Comparison of ENCODE assay signal across 8 mouse cellular contexts in the genomic region with DNA sequence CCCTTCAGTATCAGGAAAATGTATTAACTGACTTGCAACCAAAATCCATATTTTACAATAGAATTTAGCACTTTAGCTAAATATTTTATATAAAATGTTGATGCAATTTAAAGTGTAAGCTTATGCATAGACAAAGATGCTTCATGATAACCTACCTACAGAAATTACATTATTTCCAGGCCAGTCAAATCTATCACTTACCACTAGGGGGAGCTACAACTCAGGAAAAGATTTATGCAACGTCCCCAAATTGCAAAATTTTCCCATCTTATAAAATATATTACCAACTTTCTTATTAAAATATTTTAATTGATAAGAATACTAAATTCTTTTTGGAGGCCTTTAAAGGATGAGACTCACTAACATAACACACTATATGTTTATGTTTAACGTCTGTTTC.
DNase-seq lines count a peak whose midpoint lies in the region; TF ChIP-seq lines count a peak whose summit lies in the region.

No protein-coding gene starts in this region.

- H3K9ac ChIP-seq in ES-E14 (ENCODE audit: insufficient read depth, low read depth, low read length, poor library complexity, severe bottlenecking): no peak overlapping the region

- in situ Hi-C loops in ES-E14 (cut with MboI; ENCODE audit: low sequenced_read_pairs in 2 of 2, unreplicated experiment in 2 of 2): no loop called here

- H3K9me3 ChIP-seq in ES-E14 (ENCODE audit: control insufficient read depth, insufficient read depth, low read depth, low read length): no peaks in the 10 kb centered on the region

- H3K27ac ChIP-seq in ES-E14 (ENCODE audit: insufficient read depth, low read depth, low read length, poor library complexity, severe bottlenecking): no peak overlapping the region

- H3K4me1 ChIP-seq in ES-E14 (ENCODE audit: control insufficient read depth in 2 of 2, insufficient read depth in 2 of 2, low read length in 2 of 2, poor library complexity in 1 of 2): no peaks in the 10 kb centered on the region

- DNase-seq in adrenal gland, postnatal 14 days: peak; percentile 44
- DNase-seq in adrenal gland, adult 8-10 months: no peak
- DNase-seq in layer of hippocampus, adult 11-12 months (ENCODE audit: low spot score): peak; percentile 29
- no peak for DNase-seq in layer of hippocampus, postnatal 25 days (ENCODE audit: extremely low spot score in 1 of 2, low spot score in 1 of 2)
- peak; percentile 21 for DNase-seq in ES-E14 (ENCODE audit: low read depth, low spot score)
- DNase-seq in induced T-regulatory cell, adult 2 months (ENCODE audit: low read depth): peak; percentile 63
- no peak for DNase-seq in spleen, adult 18-20 months
- DNase-seq in thymus, adult 18-20 months: no peak

- H3K4me3 ChIP-seq in ES-E14 (ENCODE audit: insufficient read depth in 1 of 2, low read depth in 1 of 2, low read length in 2 of 2, poor library complexity in 1 of 2, severe bottlenecking in 1 of 2): no peak overlapping the region

- no peaks in the 10 kb centered on the region for H3K36me3 ChIP-seq in ES-E14 (ENCODE audit: control insufficient read depth, insufficient read depth, low read length, poor library complexity, severe bottlenecking)

TF ChIP-seq in ES-E14, 5 proteins besides CTCF, POLR2A, EP300 and RAD21:
- no peak for TF ChIP-seq HCFC1 (IDR thresholded peaks at IDR 0.05; ENCODE audit: borderline replicate concordance, insufficient read depth, low read length)
- TF ChIP-seq CHD2 (IDR thresholded peaks at IDR 0.05; ENCODE audit: low read depth, low read length): no peak
- TF ChIP-seq ZC3H11A (IDR thresholded peaks at IDR 0.05; ENCODE audit: borderline replicate concordance, low read depth, low read length): 0 out of 2 replicates have a peak, but pooled peaks have one; percentile 42
- TF ChIP-seq ZNF384 (IDR thresholded peaks at IDR 0.05; ENCODE audit: low read depth, low read length): no peak
- TF ChIP-seq MAFK (IDR thresholded peaks at IDR 0.05; ENCODE audit: insufficient read depth, low read depth, low read length): peak; percentile 55; the same call in 1 of the 2 replicates
TF ChIP-seq in ES-E14: peak in this region for 2.

Comparison
In these comparisons a context has a peak if more than half of its experiments do, and no peak if none do; other contexts are left out.
1. DNase-seq: peak in adrenal gland, postnatal 14 days (single experiment), layer of hippocampus, adult 11-12 months (single experiment), ES-E14 (single experiment) and induced T-regulatory cell, adult 2 months (single experiment); none in adrenal gland, adult 8-10 months (single experiment), layer of hippocampus, postnatal 25 days (0 of 2), spleen, adult 18-20 months (0 of 2) and thymus, adult 18-20 months (0 of 2).